Mouse (Mus musculus) CH12.LX (cell line): Measurements from ENCODE around the gene Rfxank. TPM values are rescaled to one million over a fixed set of nuclear protein-coding genes. Genes with fewer than 3 reads are reported as not detected.

Experiments
- DNase-seq: peaks from one replicate; pipeline ENCODE4 v3.0.0-alpha.2; 2013; ENCODE audit errors: extremely low read depth
- H3K27ac ChIP-seq: 2 replicates; pipeline ENCODE4 v1.5.1; 2012; ENCODE audit warnings: low read depth, mild to moderate bottlenecking, control low read depth, moderate library complexity; ENCODE audit not compliant: insufficient read depth
- H3K27me3 ChIP-seq: replicated peaks from 2 replicates; pipeline ENCODE3; 2012; ENCODE audit warnings: inconsistent platforms
- H3K36me3 ChIP-seq, 2 experiments: replicated peaks in 1 of 2; 2 replicates each; pipeline versions ENCODE3 to v1.6.1; 2012; ENCODE audit warnings: inconsistent platforms in 1 of 2, low read length in 1 of 2, mild to moderate bottlenecking in 1 of 2, mixed read lengths in 1 of 2, moderate library complexity in 1 of 2; ENCODE audit not compliant: control insufficient read depth in 1 of 2, insufficient read depth in 1 of 2
- H3K4me1 ChIP-seq, 2 experiments: 2 replicates each; pipeline ENCODE4 v1.6.1; 2012; ENCODE audit warnings: inconsistent platforms in 1 of 2, moderate library complexity in 1 of 2; ENCODE audit not compliant: insufficient read depth in 2 of 2, control insufficient read depth in 1 of 2
- H3K4me2 ChIP-seq: 2 replicates; pipeline ENCODE4 v1.6.1; 2012; ENCODE audit warnings: low read depth, mild to moderate bottlenecking, control low read depth; ENCODE audit not compliant: poor library complexity, insufficient read depth, severe bottlenecking
- H3K4me3 ChIP-seq, 3 experiments: fragments of 150-350 bp in 1 of 3; sonication (generic) in 1 of 3; replicated peaks in 1 of 3; 2 replicates each; pipeline versions ENCODE3 to v1.5.1; 2011 to 2012; ENCODE audit warnings: low read depth in 2 of 3, low read length in 2 of 3, mild to moderate bottlenecking in 2 of 3, moderate library complexity in 2 of 3, control low read depth in 1 of 3, improper control_type of control experiment in 1 of 3, inconsistent platforms in 1 of 3, mixed read lengths in 1 of 3; ENCODE audit not compliant: poor library complexity in 1 of 3
- H3K79me2 ChIP-seq: replicated peaks from 2 replicates; pipeline ENCODE4 v1.6.1; 2012; ENCODE audit warnings: mild to moderate bottlenecking, moderate library complexity; ENCODE audit not compliant: control insufficient read depth, poor library complexity, insufficient read depth, severe bottlenecking; ENCODE audit errors: extremely low read depth
- H3K9ac ChIP-seq: 2 replicates; pipeline ENCODE4 v1.6.1; 2012; ENCODE audit warnings: low read depth, mild to moderate bottlenecking, control low read depth, moderate library complexity; ENCODE audit not compliant: insufficient read depth
- H3K9me3 ChIP-seq: replicated peaks from 2 replicates; pipeline ENCODE3; 2012; ENCODE audit warnings: low read length, inconsistent platforms, mixed read lengths
- CHD1 ChIP-seq: IDR thresholded peaks from 2 replicates; pipeline ENCODE4 v1.6.1; 2012; ENCODE audit warnings: low read depth, low read length, improper control_type of control experiment, inconsistent platforms
- CTCF ChIP-seq, 2 experiments: IDR thresholded peaks in 1 of 2; conservative IDR thresholded peaks in 1 of 2; 2 replicates each; pipeline ENCODE4 v1.5.1; 2011 to 2012; ENCODE audit warnings: low read depth in 2 of 2, low read length in 2 of 2, improper control_type of control experiment in 1 of 2, inconsistent platforms in 1 of 2, mild to moderate bottlenecking in 1 of 2, moderate library complexity in 1 of 2
- E2F4 ChIP-seq: IDR thresholded peaks from 2 replicates; pipeline ENCODE4 v1.6.1; 2011; ENCODE audit warnings: low read depth, low read length, improper control_type of control experiment; ENCODE audit not compliant: insufficient replicate concordance
- ELF1 ChIP-seq: IDR thresholded peaks from 2 replicates; pipeline ENCODE4 v1.6.1; 2014; ENCODE audit warnings: low read depth, mild to moderate bottlenecking, inconsistent platforms, low read length, improper control_type of control experiment
- JUND ChIP-seq: conservative IDR thresholded peaks from 2 replicates; pipeline ENCODE4 v1.6.1; 2011; ENCODE audit warnings: low read depth, low read length, improper control_type of control experiment
- KAT2A ChIP-seq: IDR thresholded peaks from 2 replicates; pipeline ENCODE4 v1.6.1; 2012; ENCODE audit warnings: low read length, improper control_type of control experiment, inconsistent platforms; ENCODE audit not compliant: insufficient replicate concordance
- MAFK ChIP-seq: IDR thresholded peaks from 2 replicates; pipeline ENCODE4 v1.6.1; 2011; ENCODE audit warnings: low read length, improper control_type of control experiment; ENCODE audit not compliant: insufficient replicate concordance
- MXI1 ChIP-seq: IDR thresholded peaks from 2 replicates; pipeline ENCODE4 v1.6.1; 2011; ENCODE audit warnings: mild to moderate bottlenecking, low read depth, low read length, improper control_type of control experiment
- NRF1 ChIP-seq: IDR thresholded peaks from 2 replicates; pipeline ENCODE4 v1.6.1; 2014; ENCODE audit warnings: low read depth, mild to moderate bottlenecking, inconsistent platforms, low read length, improper control_type of control experiment, moderate library complexity
- POLR2AphosphoS2 ChIP-seq: IDR thresholded peaks from 2 replicates; pipeline ENCODE4 v1.6.1; 2011; ENCODE audit warnings: low read depth, low read length, improper control_type of control experiment
- RAD21 ChIP-seq: IDR thresholded peaks from 2 replicates; pipeline ENCODE4 v1.6.1; 2011; ENCODE audit warnings: low read depth, mild to moderate bottlenecking, low read length, improper control_type of control experiment, moderate library complexity
- RCOR1 ChIP-seq: conservative IDR thresholded peaks from 2 replicates; pipeline ENCODE4 v1.6.1; 2012; ENCODE audit warnings: low read depth, mild to moderate bottlenecking, inconsistent platforms, low read length, improper control_type of control experiment
- SMC3 ChIP-seq: IDR thresholded peaks from 2 replicates; pipeline ENCODE4 v1.6.1; 2011; ENCODE audit warnings: low read depth, low read length, improper control_type of control experiment
- ZC3H11A ChIP-seq: IDR thresholded peaks from 2 replicates; pipeline ENCODE4 v1.6.1; 2012; ENCODE audit warnings: low read depth, mild to moderate bottlenecking, inconsistent platforms, low read length, improper control_type of control experiment
- dilution Hi-C: fragments of 300-500 bp; cut with MboI; formaldehyde crosslinking; loops from 2 replicates; pipeline ENCODE4 v1.14.3; 2020; ENCODE audit warnings: low sequenced_read_pairs; ENCODE audit not compliant: extremely low pct_unique_long_range_greater_than_20kb, extremely low pct_ligation_motif_present
- in situ Hi-C: fragments of 300-500 bp; cut with MboI; formaldehyde crosslinking; loops from 3 replicates; pipeline ENCODE4 v1.14.3; 2019; ENCODE audit warnings: low sequenced_read_pairs, low pct_ligation_motif_present, low pct_unique_long_range_greater_than_20kb, mixed read lengths
- polyA plus RNA-seq: library from polyadenylated mRNA; unstranded; fragments of >175 nt; gene quantifications from 2 replicates; pipeline ENCODE4 v1.2.1, GENCODE M21; 2012; ENCODE audit warnings: low read depth; ENCODE audit not compliant: insufficient read length
- total RNA-seq, 2 experiments: library from RNA; depleted of rRNA; stranded (reverse); fragments of 300-350 nt in 1 of 2; fragments of >200 nt in 1 of 2; gene quantifications; 2 replicates each; pipeline ENCODE4 v1.2.3; 2012 to 2014

Gene Rfxank
- total and polyA plus RNA-seq, 3 experiments = 12.3 to 17.2 (median 13.4) TPM

- dilution Hi-C loops = no loop called here
- H3K27me3 ChIP-seq = peaks cover 5% of the 10 kb centered on the region
- H3K4me2 ChIP-seq = no peak overlapping the region
- H3K27ac ChIP-seq = no peak overlapping the region
- no peaks in the 10 kb centered on the region for H3K9me3 ChIP-seq
- in situ Hi-C loops = no loop called here
- H3K79me2 ChIP-seq = no peaks in the 10 kb centered on the region
- H3K36me3 ChIP-seq = no peaks in the 10 kb centered on the region
- TF ChIP-seq RCOR1 (no peak), MAFK (peak; percentile 95), ZC3H11A (peak; percentile 48; the same call in 1 of the 2 replicates), JUND (0 out of 2 replicates have a peak, but pooled peaks have one; percentile 14), SMC3 (peak; percentile 94), POLR2AphosphoS2 (no peak), CTCF (conservative IDR thresholded peaks at IDR 0.05 in 1 of 2, IDR thresholded peaks at IDR 0.05 in 1 of 2; ENCODE audit: low read depth in 2 of 2, low read length in 2 of 2) (peak; percentile 51 to 92), RAD21 (peak; percentile 87), CHD1 (no peak)
- no peak overlapping the region for H3K4me3 ChIP-seq
- peak; percentile 31 for DNase-seq
- no peak overlapping the region for H3K9ac ChIP-seq
- peaks cover 0 to 16% of the 10 kb centered on the region in 2 experiments; a peak in 2 of 4 replicates for H3K4me1 ChIP-seq
These were observed 16.1 kb downstream of the Rfxank start for GRCm38 (mm10) chr8:70122863-70123262.

- Histone ChIP-seq H3K4me2 (no peak within 1 kb of the TSS), H3K9ac (no peak within 1 kb of the TSS), H3K4me3 (no peak within 1 kb of the TSS), H3K4me1 (peaks cover 10 to 38% of the 10 kb centered on the region in 2 experiments), H3K36me3 (no peaks in the 10 kb centered on the region), H3K27me3 (peaks cover 7% of the 10 kb centered on the region), H3K79me2 (no peaks in the 10 kb centered on the region), H3K27ac (no peak within 1 kb of the TSS), H3K9me3 (no peaks in the 10 kb centered on the region)
- in situ Hi-C loops (no loop called here), dilution Hi-C loops (no loop called here)
- TF ChIP-seq E2F4 (no peak), KAT2A (no peak), MXI1 (no peak), RCOR1 (no peak), NRF1 (peak; percentile 71), ELF1 (no peak)
- no peak for DNase-seq
These were observed 18.3 kb downstream of the Rfxank start, which contains the start of gene Ncan for GRCm38 (mm10) chr8:70120667-70121066. Gene Ncan, minus strand, starts transcription at chr8:70120873.
